Mouse (Mus musculus): ENCODE measurements around the gene Clca3a1.

DNA sequence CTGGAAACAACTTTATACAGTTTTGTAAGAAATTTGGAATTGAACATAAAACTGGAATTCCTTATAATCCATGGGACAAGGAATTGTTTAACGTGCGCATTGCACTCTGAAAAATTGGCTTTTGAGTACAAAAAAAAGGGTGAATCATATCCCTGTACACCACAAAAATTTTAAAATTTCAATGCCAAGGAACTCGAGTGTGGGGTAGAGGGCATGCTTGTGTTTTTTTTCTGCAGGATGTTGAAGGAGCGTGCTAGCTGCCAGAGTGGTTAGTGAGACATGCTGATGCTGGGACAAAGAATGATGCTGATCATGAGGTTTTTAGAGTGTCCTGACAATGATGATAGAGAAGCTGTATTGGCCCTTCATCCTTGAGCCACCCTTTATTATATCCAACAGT is 4.4 kb upstream of the Clca3a1 start:
- TF ChIP-seq USF1 (IDR thresholded peaks at IDR 0.05; ENCODE audit: low read depth) = no peak
- TF ChIP-seq MAX (IDR thresholded peaks at IDR 0.05) = no peak
